Mouse (Mus musculus) retina, postnatal 1 day (tissue): ENCODE results near the gene Ptgfrn.
A peak's percentile ranks its signal among the peaks of the same experiment; 100 is the strongest.

Experiments
- DNase-seq: peaks from one replicate; pipeline ENCODE4 v3.0.0-alpha.2; 2012

Ptgfrn gene

DNA sequence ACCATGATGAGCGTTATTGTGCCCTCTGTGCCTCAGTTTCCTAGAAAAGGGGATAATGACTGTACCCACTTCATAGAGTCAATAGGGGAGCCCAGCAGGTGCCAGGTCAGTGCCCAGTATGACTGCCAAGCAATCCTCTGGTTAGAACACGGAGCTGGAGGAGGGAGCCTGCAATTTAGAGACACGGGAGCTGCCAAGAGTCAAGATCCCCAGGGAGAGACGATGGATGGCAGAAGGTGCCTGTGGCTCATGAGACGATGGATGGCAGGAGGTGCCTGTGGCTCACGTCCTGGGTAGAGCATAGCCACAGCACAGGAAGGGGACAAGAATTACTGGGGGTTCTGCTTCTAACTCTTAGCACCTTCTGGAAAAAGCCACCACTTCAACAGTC is 32.4 kb downstream of the Ptgfrn start:
- no peak for DNase-seq

DNA sequence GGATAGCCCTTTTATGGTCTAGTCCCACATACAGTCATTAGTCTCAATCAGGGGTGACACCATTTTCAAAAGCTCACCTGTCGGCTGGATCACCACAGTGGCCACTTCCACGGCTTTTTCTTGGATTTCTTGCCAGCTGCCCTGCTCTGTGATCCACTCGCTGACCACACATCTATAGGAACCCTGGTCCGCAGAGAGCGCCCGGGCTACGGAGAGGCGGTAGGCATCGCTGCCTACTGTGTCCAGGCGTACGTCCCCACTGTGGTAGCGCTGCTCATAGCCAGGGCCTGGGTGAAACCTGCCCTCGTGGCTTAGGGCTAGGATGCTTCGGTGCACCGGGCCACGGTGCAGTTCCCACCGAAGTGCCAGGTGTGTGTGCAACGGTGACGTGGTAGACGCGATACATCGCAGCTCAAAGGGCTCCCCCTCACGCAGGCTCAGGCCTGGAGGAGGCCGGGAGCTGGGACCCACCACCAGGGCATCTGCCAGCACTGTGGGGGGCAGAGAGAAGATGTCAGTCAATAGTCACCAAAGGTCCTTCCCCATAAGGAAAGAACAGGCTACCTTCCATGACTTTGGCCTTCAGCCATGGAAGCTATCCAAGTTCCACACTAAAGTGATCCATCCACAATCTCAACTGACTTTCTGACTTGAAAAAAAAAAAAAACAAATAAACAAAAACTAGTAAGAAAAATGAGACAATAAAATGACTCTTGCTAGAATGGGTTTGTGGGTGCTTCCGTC is 32.9 kb downstream of the Ptgfrn start:
- DNase-seq, result no peak

DNA sequence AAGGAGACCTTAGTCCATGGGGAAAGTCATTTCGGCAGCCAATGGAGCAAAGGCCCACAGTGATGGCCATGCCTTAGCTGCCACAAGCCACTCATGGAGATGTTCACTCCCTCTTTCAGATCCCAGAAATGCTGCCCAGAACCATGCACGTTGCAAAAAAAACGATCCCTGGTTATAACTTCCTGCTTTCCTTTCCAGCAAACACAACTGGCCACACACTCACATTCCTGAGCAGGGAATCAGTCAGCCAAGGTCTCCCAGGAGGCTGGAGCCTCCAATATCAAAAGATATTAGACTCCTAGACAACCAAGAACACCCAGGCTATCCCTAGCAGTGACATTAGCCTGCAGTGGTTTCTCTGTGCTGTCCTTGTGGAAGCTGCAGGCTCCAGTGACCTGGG is 34.2 kb downstream of the Ptgfrn start:
- no peak for DNase-seq

DNA sequence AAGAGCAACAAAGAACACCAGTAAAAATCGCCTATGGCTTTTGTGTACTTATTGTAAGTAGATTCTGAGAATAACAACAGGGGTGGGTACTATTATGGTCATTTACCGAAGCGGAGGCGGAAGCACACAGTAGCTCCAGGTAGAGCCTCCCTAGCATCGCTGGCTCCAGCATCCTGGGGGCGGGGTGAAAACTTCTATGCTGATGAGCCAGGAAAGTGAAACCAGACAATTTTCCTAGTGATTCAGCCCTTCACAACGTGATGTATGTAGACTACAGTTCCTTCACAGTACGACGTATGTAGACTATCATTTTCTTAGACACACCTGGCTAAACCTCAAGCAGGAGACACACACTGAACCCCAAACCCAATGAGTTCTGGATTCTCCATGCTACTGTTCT is 36.7 kb downstream of the Ptgfrn start:
- DNase-seq, result no peak

DNA sequence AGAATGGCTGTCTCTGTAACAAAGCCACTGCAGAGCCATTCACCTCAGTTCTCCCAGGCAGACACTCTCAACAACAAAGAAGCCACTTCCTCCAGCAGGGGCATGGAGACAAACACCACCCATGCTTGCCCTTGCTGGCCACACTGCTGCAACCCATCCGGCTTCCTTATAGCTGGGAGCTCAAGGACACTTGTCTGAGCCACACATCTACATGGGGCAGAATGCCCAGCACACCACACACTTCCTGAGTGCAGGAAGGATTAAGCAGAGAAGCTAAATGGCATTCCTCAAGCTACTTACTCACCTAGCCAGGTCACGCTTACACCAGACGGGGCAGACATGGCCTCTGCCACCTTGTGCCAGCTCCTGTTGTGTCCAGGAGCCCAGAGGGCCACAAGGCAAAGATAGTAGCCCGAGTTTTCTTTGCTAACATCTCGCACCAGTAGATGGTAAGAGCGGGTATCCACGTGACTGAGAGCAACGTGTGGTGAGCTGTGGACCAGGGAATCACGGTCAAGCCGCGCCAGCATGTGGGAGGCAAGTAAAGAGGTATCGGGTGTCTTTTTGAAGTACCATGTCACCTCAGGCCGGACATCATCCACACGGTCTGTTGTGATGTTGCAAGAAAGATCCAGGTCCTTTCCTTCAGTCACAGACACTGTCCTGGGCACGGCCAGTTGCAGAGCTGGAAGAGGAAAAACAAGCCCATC is 37.4 kb downstream of the Ptgfrn start:
- DNase-seq, result no peak

DNA sequence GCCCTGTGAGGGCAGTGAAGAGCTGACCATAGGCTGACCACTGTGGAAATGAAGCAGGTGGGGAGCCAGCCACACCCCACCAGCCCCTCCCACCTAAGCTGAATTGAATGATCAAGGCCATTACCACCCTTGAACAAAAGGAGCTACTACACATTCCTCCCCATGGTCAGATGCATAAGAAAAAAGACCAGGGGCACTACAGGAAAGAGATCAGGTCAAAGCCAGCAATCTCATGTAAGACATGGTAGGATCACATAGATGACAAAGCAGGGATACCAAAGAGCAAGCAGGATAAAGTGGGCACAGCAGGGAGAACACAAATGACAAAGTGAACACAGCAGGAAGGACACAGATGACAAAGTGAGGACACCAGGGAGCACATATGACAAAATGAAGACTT is 38.5 kb downstream of the Ptgfrn start:
- DNase-seq, result no peak

DNA sequence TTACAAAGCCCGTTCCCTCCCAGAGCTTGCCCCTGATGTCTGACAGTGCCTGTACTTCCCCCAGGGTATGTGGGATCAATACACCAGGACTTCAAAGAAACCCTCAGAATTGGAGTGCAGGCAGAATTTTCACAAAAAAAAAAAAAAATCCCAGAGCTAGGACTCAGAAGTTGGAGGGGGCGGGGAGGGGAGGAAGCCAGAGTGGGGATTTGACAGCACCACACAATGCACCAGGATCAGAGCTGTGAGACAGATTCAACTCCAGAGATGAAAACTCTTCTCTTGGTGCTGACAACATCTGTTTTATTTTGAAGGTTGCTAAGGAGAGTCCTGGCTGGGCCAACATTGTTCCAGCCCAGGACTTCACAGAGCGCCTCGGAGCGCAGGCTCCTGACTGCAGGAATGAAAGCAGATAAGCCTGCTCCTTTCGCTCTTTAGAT is 39.3 kb downstream of the Ptgfrn start:
- DNase-seq, result no peak

DNA sequence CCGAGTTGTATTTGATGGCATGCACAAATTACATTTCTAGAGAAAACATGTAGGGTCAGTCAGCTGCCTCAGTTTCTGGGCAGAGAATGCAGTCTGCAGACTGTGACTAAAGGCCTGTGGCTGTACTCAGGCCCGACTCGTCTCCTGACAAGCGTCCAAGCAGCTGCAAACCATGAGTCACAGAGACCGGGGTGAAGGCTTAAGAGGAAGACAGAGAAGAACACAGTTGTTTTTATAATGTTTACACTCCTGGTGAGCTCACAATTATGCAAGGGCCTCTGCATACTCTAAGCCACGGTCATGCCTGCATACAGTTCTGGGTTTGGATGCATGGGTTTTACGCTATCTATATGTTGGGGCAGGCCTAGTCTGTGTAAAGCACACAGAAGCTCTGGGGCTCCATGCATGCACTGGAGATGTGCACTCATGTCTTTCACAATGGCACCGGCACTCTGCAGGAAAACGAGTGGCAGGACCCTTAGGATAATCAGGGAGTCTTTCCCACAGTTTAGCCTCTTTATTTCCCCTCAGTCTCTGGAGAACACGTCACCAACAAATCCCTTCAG is 39.8 kb downstream of the Ptgfrn start:
- DNase-seq, result peak; percentile 12

DNA sequence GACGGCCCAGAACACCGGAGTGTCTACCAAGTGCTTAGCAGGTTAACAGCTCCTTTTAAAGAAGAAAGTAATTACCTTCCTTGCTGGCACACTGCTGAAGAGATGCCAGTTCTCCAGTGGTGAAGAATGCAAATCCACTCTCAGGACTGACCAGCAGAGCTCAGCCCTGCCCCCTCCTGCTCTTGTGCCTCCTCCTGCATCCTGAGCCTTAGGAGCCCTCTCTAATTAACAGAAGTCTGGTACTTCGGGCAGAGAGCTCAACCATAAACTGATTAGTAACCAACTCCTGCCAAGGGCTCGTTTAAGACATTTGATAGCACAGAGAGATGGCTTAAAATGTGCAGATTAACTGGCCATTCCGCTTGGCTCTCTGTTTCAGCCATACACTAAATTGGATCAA is 41.4 kb downstream of the Ptgfrn start:
- peak; percentile 73 for DNase-seq

DNA sequence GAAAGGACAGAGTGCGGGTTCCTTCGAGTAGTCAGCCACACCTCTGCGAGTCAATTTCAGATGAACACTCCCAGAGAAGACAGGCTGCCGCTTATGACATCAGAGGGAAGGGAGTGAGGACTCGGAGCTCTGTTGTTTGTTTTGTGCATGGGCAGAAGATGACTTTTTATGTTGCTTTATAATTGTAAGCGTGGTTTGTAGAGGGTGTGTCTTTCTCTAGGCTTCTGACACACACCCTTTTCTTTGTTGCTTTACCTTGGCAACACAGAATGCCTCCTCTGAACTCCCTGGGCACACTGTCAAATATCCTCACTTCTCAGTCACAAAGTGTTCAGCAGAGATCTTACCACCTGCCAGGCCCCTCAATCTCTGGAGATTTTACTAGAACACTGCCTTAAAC is 43.9 kb downstream of the Ptgfrn start:
- no peak for DNase-seq

DNA sequence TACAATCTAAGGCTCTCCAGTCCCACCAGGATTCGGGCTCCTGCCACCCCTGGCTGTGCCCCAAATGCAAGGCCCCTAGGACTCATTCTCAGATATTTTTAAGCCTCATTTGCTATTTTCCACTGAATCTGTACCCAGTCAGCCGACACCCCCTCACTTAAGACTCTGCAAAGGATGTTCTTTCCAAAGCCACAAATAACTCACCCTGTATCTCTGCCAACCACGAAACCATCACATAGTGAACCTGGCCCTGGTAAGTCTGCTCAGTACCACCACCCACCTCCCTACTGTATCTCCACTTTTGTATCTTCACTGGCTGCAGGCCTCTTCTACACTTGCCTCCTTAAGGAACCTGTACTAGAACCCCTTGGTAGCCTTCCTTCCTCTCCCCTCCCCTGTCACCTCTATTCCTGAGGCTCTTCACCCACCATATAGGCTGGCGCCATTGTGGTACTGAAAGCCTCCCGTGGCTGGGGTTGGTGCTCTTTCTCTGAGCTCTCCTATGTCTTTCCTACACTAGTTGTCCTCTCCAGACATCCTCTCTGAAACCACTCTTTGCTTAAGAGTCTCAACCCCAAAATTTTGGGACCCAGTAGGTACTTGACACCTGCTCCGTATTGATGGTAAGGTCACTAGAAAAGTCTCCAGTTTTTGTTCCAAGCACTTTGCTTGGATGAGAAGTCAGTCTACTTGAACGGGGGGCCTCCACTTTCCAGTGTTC is 48.1 kb downstream of the Ptgfrn start:
- DNase-seq, result no peak

DNA sequence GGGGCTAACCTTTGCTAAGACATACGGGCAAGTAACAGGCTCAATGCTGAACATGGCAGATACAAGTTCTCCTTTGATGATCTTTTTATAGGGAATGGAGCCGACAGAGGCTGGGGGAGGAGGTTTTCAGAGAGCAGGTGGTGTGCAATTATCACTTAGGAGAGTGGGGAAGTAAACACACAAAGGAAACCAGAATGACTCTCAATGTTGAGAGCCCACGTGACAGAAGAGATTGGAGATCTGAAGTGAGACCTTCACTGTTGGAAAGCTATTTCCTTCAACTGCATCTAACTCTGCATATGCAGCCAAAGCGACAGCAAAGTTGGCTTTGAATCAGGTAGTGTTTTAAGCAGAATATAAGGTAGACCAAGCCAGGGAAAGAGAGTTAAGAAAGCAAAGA is 50.9 kb downstream of the Ptgfrn start:
- DNase-seq, result no peak

DNA sequence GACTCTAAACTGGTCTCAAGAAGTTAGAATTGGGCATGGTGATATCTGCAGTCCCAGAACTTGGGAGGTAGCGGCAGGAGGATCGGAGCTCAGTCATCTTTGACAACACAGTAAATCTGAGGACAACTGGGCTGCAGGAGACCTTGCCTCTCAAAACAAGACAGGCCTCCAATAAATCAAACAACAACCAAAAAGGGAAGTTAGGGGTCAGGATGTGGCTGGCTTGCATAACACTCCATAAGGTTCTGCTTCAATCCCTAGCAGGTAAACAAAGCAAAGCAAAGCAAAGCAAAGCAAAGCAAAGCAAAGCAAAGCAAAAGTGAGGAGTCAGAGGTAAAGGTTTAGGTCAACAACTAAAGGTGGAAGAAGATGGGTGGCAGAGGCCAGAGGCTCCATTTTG is 51.9 kb downstream of the Ptgfrn start:
- DNase-seq, result no peak

DNA sequence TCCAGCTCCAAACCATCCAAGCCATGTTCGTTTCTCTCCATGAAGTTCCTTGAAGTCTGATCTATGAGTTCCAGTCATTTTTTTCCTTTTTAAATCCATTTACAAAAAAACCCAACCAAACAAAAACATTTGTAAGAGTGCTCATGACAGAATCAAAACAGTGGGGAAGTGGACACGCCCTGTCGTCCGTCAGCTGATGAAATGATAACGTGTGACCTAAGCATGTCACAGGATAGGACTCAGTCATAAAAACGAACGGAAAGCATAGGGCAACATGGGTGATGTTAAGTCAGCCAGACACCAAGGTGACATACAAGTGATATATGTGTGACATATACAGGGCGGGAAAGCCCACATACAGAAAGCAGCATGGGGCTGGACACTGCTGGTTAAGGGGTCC is 54.9 kb downstream of the Ptgfrn start:
- no peak for DNase-seq

DNA sequence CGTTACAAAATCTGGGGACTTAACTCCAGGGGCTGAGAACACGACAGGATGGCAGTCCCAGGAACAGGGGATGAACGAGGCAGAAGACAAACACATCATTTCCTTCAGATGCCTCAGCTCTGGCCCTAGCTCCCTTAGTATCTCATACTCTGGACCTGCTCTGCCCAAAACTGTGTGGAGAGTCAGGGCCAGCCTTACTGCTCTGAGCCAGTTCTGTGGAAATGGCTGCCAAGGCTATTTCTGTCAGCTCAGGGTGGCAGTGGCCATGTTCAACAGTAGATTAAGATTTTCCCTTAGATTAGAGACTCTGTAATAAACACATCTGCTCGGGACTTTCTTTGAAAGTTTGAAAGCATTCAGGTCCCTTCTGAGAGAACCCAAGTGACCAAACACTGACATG is 58.5 kb downstream of the Ptgfrn start:
- DNase-seq, result no peak

DNA sequence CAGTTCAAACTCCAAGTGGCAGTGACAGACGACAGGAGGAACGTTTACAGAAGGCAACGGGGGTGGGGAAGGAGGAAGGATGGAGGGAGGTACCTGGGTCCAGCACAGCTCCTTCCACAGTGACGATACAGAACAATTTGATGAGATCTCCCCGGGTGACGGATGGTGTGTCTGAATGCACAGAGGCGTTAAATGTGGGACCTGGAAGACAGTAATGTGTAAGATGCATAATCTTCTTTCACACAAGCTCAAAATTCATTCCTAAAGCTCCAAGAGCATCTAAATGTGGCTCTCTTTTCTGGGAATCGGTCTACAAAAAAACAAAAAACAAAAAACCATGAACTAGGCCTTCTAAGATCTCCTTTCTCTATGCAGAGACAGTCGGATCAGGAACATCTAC is 60.1 kb downstream of the Ptgfrn start:
- DNase-seq, result no peak

DNA sequence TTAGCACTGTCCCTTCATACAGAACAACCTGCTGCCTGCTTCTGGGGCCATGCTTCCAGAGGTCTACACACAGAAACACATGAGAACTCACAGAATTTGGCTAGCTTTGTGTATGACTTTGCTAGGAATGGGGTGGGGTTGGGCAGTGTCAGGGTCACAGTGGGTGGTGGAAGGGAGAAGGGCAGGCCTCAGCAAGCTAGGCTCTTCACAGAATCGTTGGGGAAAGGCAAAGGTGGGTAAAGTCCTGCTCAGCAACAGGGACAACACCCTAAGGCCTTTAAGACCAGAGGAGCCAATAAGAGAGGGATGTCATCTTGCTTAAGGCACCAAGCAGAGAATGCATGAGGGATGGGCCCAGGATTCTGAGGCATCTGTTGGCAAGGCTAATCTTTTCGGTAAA is 61.3 kb downstream of the Ptgfrn start:
- no peak for DNase-seq

DNA sequence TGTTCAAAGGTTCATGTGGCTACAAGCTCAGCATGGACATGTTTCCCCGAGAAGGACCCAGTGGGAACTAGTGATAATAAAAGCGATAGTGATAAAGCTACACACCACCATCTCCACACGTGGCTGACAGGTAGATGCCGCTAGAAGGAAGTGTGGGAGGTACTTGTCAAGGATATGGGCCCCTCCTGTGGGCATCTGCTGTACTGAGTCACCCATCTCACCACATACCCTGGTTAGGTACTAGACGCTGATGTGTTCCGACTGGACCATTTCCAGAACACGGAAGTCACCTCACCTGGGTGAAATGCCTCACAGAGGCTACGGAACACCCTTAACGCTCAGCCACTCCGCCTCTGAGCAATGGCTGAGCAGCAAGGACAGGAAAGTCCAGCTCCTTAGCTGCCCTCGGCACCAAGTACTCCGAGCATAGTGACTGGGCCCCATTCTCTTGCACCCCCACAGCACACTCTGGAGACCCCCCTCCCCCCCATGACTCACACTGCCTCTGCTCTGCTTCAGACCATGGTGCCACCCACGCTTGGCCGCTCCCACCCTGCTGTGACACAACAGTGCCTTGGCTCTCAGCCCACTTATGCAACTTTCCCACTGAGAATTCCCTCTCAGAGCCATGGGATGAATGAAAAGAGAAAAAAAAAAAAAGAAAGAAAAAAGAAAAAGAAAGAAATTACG is 62.3 kb downstream of the Ptgfrn start:
- peak; percentile 63 for DNase-seq

DNA sequence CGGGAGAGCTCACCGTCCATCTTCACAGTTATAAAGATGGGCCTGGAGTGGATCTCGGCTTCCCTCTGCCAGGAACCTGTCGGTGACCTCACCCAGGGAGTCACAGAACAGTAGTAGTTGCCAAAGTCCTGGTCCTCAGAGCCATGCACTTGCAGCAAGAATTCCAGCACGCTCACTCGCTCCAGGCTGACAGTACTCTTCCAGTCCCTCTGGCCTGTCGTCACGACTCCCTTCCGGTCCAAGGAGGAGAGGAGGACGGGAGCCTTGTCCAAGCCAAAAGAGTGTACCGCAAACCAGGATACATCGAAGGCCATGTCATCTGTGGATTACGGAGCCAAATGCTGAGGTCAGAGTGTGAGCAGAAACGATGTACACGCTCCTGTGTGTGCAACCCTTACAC is 64.6 kb downstream of the Ptgfrn start:
- DNase-seq, result no peak

DNA sequence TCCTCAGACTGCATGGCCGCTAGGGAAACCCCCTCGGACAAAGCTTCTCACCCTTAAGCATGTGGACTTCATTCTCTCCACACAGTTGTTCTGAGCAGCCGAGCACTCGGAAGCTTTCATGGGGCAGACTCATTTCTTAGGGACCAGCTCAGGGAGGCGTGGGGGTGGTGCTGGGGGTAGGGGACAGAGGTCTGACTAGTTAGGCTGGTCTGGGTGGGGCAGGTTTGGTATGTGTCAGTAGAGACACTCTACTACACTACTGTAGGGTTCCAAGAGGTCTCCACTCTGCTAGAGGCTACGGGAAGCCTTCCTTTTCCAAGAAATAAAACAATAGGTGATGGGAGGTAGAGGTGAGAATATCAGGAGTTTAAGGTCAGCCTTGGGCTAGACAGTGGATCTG is 65.4 kb downstream of the Ptgfrn start:
- no peak for DNase-seq

DNA sequence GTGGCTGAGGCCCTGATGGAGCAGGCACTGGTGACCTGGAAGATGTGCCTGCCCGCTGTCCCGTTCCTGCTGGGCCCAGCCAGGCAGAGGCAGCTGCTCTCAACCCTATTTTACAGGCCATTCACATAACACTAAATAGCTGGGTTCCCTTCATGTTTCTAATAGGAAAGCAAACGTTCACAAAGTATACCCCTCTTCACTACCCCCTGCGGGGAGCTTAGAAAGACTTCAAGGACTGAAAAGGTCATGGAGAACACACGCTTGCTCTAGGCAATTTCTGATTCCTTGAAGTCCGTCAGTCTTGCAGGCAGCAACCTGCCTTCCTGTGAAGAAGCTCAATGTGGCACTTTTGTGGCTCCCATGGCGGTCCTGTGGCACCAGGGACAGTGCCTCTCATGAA is 68.1 kb downstream of the Ptgfrn start:
- DNase-seq, result peak; percentile 14

DNA sequence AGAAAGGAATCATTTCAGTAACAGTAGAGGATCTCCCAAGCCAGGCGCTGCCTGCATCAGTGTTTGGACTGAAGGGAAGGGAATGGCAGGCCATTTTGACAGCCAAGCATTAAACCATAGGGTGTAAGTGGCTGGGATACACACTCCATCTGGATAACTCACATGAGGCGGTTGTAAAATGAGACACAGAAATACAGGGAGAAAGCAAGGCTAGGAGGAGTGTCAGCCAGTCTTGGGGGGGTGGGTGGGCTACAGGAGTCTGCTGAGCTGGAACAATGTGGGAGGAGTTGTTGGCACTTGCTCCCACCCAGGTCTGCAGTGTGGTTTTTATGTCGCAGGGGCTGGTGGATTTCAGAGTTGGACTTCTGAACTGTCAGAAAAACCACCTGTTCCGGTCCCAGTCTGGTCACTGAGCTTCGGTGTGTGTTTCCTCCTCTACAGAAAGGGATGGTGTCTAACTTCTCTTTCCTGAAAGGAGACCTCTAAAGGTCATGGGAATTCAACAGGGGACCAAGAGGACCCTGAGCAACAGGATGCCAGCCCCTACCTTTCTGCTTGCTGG is 72.0 kb downstream of the Ptgfrn start:
- DNase-seq, result no peak

DNA sequence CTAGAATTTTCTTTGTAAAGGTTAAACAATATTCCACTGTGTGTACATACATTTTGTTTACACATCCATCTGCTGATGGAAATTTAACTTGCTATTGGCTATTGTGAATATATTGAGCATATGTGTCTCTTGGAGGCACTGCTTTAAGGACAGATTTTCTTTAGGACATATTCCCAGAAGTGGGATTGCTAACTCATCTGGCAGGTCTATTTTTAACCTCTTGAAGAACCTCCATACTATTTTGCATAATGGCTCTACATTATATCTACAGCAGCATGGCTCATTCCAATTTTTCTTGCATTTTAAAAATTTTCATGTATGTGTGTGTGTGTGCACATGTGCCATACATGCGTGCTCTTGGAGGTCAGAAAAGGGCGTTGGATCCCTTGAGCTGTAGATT is 74.1 kb downstream of the Ptgfrn start:
- DNase-seq, result no peak
